Mouse (Mus musculus) erythroblast, embryonic 14.5 days (primary cell): Measurements from ENCODE around the gene Kdm4b.

ENCODE experiments used
- GATA1 ChIP-seq: IDR thresholded peaks from 2 replicates; pipeline ENCODE4 v1.6.1; 2012; ENCODE audit warnings: low read length, inconsistent platforms, mixed read lengths
- TAL1 ChIP-seq: IDR thresholded peaks from 3 replicates; pipeline ENCODE4 v1.6.1; 2012; ENCODE audit warnings: low read length, inconsistent platforms, mixed read lengths

- TF ChIP-seq TAL1 (no peak), GATA1 (no peak)
Measured at GRCm38 (mm10) chr17:56348586-56348985, 22.7 kb downstream of the Kdm4b start.
